Mouse (Mus musculus) lung, postnatal 0 days (tissue): Measurements from ENCODE around the gene 1110017D15Rik.

ENCODE experiments used
- CTCF ChIP-seq: IDR thresholded peaks from 2 replicates; pipeline ENCODE4 v1.5.1; 2016; ENCODE audit warnings: antibody characterized with exemption, mild to moderate bottlenecking
- EP300 ChIP-seq: IDR thresholded peaks from 2 replicates; pipeline ENCODE4 v1.6.1; 2016; ENCODE audit warnings: antibody characterized with exemption, mild to moderate bottlenecking, control low read depth

DNA sequence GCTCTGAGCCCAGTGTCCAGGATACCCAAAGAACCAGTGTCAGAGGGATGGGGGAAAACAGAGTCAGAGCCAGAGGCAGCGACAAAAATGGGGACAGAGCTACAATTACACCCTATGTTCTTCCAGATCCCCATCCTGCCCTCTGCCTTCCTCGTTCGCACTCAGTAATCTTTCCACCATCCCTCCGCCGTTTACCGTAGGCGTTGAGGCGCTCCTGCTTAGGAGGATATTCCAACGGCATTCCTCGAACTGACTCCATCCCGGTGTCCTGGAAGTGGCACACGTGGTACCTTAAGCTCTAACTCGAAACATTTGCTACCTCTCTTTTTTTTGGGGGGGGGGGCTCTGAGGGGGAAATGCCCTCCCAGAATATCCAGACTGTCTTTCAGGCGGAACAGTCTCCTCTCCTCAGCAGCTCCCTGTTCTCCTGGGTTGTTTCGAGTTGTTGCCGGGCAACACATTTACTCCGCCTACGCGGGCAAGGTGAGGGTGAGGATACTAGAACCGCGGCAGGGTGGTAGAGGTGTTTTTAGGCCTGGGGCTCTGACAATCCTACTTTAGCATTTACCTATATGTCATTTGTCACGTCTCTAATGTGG is 9.7 kb downstream of the 1110017D15Rik start:
- TF ChIP-seq CTCF: no peak
- TF ChIP-seq EP300: no peak
